Mouse (Mus musculus): ENCODE results near the gene Gstm3.
"Not testable (repeated sequence)": the region's sequence is repeated elsewhere in the genome, so short reads cannot be mapped to it uniquely, and the experiment has no call there.

Gene Gstm3

DNA sequence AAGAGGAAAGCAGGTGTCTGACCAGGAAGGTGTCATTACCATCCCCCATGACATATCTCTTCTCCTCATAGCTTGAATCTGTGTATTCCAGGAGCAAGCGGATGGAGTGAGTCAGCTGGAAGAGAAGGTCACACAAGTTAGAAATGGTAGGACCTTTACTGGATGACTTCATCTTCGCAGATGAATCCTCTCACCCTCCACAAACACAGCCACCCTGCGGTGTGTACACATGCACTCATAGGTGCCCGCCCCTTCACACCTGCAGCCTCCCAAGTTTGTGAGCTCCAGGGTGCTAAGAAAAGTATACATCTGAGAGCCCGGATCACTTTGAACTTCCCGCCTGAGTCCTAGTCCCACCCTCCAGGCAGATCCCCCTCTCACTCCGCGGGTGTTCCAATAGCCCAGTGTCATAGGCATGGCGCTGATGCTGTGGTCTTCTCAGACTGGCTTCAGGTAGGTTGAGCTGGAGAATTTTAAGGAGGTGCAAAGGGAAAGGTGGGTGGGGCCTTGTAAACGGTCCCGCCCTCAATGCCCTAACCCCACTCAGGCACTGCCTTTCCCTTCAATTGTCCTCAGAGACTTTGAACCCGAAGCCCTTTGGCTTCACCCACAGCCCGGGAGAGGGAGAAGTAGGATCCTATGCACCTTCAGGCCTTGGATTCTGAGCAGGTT lies at the start of gene Gstm3:
Gene Gstm3, minus strand, starts transcription at position 560 of the 672 bp plus-strand sequence.
- DNase-seq (ENCODE audit: low spot score in 2 of 2): no peak

DNA sequence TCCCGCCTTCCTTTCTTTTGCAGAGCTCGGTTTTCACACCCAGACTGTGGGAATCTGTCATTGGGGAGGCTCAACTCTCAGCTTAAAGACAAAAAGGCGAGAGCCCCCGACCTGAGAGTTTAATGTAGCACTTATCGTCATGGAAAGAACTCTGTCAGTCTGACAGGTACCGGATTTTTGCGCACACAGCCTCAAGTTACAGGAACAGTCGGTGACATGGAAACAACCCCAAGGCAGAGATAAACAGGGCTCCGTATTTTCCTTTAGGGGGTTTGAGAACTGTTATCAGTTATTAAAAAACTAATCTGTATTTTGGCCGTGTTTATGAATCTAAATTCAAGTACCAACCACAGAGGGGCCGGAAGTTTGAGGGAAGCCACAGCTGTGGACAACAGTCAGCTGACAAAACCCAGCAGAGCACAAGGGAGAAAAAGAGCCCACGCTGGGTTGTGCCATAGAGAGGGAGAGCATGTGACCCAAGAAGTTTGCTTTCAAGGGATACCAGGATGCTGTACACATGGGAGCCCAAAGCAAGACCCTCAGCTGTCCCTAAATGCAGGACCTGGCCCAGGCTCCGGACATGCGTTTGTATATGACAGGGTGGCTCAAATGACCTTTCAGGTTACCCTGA lies 49.2 kb upstream of the Gstm3 start:
- DNase-seq (ENCODE audit: low spot score in 2 of 2): no peak

DNA sequence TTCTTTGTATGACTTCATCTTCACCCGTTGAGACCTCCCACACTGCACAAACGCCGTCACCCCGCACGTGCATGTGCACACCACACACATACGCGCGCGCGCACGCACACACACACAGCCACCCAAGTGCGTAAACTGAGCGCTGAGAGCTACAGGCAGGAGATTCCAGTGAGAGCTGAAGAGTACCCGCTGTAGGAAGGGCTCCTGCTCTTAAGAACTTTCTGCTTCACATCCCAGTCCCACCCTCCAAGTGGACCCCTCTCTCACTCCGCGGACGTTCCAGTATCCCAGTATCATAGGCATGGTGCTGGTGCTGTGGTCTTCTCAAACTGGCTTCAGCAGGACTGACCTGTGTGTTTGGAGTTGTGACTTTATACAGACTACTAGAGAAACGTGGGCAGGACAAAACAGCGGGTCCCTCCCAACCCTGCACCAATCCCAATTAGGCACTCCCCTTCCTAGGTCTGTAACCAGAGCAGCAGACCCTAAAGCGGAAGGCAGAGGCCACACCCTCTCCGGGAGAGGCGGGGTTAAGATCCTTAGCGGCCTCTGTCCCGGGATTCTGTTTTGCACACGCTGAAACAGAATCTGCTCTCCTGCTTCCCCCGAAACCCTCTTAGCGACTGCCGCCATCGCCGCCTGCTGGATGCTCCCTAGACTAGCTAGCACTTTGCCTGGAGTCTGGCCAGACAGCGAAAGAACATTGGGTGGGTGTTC lies 48.5 kb upstream of the Gstm3 start, which contains the start of gene Gstm1:
Gene Gstm1, minus strand, starts transcription at position 501 of the 717 bp plus-strand sequence.
- DNase-seq (ENCODE audit: low spot score in 2 of 2): peak; percentile 78 to 95

DNA sequence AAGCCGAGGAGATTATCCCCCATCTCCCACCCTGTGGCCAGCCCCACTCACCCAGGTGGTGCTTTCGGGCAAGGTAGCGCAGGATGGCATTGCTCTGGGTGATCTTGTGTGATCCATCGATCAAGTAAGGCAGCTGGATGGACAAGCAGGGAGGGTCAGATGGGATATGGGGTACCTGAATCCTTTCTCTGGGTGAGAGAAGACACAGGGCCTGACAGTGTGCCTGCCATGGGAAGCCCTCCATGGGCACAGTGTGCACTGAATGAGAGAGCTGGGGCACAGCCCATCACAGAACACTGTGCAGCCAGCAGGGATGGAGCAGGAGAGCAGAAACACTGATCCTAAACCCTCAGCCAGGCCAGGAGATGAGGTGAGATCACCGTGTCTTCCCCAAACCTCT lies 47.4 kb upstream of the Gstm3 start:
- DNase-seq (ENCODE audit: low spot score in 2 of 2): not testable (repeated sequence)

DNA sequence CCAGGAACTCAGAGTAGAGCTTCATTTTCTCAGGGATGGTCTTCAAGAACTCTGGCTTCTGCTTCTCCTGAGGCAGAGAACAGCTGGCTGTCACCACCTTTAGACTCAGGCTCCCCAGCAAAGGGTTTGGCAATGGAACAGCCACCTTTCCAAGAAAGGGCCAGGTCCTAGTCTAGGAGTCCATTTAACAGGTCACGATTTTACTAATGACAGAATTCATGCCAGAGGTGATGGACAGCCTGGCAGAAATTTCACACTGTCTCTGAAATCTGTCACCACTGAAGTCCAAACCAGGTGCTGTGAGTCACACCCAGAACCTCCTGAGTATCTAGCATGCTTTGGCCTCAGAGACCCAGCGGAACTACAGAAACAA lies 45.9 kb upstream of the Gstm3 start:
- DNase-seq (ENCODE audit: low spot score in 2 of 2): no peak

DNA sequence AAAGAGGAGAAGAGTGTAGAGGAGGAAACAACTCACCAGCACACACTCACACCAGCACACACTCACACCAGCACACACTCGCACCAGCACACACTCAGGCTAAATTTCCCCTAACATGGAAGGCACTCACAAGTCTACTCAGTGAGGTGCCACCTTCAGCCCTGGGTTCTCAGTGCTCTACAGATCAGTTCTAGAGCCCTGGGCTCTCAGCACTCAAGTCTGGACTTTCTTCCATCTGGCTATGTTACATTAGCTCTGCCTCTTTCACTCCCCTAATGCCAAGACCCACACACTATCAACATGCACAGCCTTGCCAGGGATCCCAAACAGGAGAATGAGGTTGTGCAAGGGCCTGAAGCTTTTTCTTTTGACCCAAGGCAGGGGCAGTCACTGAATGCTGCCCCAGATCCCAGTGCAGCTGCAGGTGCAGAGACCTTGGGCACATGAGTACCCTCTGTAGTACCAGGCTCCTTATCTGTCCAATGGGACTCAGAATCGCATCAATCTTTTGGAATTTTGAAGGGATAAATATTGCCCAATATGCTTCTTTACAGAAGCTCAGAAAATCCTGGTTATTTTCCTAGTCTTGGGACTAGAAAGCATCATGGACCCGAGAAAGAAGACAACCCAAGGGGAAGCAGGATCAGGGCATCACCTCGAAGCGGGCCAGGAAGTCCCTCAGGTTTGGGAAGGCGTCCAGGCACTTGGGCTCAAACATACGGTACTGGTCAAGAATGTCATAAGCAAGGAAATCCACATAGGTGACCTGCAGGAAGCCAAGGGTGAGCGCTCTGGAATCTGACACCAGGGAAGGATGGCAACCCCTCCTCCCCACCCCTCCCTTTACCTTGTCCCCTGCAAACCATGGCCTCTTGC lies 45.3 kb upstream of the Gstm3 start:
- no peak for DNase-seq (ENCODE audit: low spot score in 2 of 2)

DNA sequence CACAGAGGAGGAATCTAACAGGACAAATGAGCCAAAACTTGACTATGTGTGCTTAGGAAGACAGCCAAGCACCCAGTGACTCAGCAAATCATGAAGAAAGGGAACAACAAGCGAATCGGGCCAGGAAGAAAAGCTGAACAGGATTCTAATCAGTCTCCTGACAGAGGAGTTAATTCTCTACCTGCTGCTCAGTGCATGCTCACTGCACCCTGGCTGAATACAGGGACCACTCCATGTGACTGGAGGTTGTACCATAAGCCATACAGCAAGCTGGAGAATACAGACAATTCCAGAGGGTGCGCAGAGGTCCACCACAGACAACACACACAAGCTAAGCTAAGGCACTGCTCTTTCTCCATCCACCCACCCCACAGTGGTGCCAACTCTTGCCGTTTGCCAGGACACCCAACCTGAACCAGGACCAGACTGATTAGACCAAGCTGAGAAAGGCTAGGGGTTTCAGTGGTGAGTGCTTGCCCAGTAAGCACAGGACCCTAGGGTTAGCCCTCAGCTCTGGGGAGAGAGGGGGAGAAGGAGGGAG lies 44.3 kb upstream of the Gstm3 start:
- DNase-seq (ENCODE audit: low spot score in 2 of 2): peak; percentile 36 to 81

DNA sequence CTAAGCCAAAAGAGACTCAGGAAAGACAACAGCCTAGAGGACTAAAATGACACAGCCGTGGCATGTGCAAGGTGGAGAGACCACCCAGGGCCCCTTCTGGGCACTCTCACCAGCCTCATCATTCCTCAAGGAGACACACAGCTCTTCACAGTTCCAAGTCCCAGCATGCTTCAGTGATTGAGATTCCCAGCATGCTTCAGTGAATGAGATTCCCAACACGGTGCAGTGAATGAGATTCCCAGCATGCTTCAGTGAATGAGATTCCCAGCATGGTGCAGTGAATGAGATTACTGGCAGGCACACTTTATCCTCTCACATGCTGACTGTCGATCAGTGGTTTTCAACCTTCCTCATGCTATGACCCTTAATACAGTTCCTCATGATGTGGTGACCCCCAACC lies 42.5 kb upstream of the Gstm3 start:
- DNase-seq (ENCODE audit: low spot score in 2 of 2): no peak

DNA sequence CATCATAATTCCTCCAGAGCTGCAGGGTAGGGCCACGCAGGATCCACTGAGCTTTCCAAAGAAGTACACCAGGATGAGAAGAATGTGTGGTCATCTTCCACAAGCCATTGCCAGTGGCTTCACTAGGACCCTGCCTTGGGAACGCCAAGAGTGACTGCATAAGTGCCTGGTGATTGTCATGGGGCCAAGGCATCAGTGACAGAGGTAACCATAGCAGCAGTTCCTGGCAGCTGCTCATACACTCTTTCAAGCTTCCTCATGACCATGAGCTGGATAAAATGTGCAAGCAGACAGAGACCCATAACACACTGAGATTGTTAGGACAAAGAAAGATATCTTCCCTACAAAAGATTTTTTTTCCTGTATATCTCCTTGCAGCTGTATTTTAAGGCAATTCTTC lies 41.2 kb upstream of the Gstm3 start:
- no peak for DNase-seq (ENCODE audit: low spot score in 2 of 2)

DNA sequence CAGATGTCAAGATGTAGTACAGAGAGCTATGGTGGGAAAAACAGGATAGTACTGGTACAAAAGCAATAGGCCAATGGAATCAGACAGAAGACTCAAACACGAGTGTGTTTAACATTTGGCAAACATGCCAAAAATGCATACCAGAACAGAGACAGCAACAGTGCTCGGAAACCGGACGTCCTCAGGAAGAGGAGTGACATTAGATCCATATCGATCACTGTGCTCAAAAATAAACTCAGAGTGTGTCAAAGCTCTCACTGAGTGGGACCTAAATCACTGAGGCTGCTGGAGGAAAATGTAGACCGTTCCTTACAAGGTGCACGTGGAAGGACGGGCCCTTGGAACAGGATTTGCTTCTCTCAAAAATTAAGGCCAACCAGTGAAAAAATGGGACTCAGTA lies 32.9 kb upstream of the Gstm3 start:
- DNase-seq (ENCODE audit: low spot score in 2 of 2): no peak

DNA sequence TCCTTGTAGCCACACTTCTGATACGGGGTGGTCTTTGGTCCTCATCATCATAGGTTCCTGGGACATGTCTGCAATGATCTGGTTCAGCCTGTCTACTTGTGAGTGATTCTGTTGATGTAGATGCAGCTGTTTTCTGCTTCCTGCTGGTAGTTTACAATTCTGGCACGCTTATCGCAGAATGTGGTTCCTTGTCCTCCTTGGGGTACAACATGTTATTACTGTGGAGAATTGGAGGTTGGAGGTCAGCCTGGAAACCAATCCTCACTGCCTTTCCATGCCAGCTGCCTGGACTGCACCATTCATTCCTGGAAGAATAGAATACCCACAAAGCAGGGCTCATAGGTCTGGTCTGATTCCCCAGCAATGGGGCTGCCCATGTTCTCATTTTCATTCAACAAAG lies 30.4 kb upstream of the Gstm3 start:
- DNase-seq (ENCODE audit: low spot score in 2 of 2): no peak

DNA sequence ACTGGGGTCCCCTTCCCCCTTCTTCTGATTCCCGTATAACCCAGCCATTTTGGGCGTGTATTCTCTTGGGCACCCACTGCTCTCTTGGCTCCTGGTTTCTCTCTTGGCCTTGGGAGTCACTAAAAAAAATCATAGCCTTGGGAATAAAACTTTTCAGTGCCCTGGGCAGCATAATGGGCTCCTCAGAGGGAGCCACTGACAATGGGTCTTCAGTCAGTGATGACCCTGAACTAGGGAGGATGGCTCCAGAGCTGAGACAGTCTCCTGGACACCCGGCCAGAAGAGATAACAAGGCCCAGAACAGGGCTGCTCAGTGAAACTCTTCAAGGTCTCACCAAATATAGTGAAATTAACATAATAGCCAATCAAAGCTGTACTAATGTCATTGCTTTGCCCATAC lies 29.5 kb upstream of the Gstm3 start:
- no peak for DNase-seq (ENCODE audit: low spot score in 2 of 2)

DNA sequence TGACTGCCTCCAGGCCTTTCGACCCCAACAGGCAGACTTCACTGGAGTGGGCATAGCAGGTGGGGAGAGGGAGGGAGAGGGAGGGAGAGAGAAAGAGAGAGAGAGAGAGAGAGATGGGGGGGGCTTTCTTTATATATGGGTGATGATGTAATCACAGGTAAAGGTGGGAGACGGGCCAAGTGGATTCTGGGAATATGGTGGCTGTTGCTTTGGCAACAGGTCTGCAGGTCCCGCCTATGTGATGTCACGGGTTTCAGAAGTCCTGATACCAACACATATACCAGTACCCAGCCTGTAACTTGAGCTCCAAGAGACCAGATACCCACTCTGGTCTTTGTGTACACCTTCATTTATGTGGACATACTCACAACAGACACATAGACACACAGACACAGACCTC lies 27.5 kb upstream of the Gstm3 start:
- no peak for DNase-seq (ENCODE audit: low spot score in 2 of 2)

DNA sequence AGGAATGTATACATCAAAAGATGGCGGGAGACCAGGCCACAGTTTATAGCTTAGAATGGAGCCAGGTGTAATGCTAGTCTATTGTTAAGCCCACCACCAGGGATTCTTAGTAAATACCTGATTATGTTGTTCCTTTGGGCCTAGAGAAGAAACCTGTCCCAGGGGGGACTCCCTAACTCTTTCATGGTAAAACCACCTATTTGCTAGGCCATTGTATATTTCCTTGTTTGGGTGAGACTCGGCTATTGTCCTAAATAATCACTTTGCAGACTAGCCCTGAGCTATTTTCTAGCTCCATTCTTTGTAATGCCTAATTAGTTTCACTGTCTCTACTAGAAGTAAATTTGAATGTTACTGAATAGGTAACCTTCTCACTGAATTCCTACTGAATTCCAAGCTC lies 26.9 kb upstream of the Gstm3 start:
- DNase-seq (ENCODE audit: low spot score in 2 of 2): not testable (repeated sequence)

DNA sequence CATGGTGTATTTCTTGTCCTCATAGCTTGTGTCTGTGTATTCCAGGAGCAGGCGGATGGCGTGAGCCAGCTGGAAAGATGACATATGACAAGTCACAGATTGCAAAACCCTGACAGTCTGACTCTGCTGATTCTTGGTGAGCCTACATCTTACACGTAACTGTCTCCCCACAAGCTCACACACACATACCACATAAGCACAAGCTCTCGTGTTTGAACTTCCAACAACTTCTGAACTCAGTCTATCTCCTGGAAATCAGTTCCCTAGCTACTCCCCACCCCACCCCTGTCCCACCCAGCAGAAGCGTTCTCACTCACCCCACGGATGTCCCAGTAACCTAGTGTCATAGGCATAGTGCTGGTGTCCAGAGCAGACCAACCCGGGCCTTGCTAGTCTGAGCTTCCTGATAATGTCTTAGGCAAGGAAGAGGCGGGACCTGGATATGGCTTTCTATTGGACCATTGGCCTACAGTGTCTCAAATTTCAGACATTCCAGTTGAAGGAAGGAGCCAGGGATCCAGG lies 17.0 kb upstream of the Gstm3 start, which contains the start of gene Gstm2:
Gene Gstm2, minus strand, starts transcription at position 413 of the 522 bp plus-strand sequence.
- no peak for DNase-seq (ENCODE audit: low spot score in 2 of 2)

DNA sequence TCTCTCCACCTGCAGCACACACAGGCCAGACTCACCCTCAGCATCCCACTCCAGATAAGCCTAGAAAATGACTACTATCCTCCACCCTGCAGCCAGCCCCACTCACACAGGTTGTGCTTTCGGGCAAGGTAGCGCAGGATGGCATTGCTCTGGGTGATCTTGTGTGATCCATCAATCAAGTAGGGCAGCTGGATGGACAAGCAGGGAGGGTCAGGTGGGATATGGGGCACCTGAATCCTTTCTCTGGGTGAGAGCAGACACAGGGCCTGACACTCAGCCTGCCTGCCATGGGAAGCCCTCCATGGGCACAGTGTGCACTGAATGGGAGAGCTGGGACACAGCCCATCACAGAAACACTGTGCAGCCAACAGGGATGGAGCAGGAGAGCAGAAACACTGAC lies 16.1 kb upstream of the Gstm3 start:
- not testable (repeated sequence) for DNase-seq (ENCODE audit: low spot score in 2 of 2)

DNA sequence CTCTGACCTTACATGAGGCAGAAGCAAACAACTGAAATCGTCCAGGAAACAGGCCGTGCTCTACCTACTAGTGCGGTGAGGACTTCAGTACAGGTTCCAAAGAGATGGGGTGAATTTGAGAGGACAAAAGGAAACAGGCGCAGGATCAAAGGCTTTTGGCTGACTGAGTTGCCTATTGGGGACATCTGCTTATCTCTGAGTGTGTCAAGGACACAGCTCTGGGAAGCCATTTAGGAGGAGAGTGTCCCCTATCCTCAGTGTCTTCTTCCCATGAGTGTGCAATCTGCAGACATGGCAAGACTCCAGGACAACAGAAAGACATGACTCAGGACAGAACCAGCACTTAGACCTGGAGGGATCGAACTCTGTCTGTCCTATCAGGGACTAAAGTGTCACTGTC lies 15.4 kb upstream of the Gstm3 start:
- DNase-seq (ENCODE audit: low spot score in 2 of 2): no peak

DNA sequence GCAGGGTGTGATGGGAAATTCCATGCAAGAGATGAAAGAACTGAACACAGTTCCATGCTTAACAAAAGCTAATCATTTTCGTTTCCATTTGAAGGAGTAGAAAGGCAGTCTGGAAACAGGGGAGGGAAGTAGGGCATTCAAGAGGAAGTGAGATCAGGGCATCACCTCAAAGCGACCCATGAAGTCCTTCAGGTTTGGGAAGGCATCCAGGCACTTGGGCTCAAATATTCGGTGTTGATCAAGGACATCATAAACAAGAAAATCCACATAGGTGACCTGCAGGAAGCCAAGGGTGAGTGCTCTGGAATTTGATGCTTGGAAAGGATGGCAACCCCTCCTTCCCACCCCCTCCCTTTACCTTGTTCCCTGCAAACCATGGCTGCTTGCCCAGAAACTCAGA lies 14.7 kb upstream of the Gstm3 start:
- DNase-seq (ENCODE audit: low spot score in 2 of 2): no peak

DNA sequence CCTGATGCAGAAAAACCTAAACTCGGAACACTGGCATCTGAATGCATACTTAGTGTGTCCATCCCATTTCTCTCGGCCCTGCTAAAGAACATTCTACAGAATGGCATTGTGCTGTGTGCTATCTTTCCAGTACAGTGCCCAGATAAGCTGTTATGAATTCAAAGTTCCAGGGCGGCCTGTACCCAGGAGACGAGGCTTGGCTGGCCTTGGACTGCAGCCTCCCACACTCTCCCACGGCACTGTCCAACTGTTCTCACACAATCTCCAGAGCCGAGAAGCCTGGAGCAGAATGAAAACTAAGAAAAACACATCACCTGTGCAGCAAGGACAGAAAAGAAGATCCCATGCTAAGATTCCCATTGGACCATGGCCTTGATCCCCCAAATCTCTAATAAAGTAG lies 13.6 kb upstream of the Gstm3 start:
- DNase-seq (ENCODE audit: low spot score in 2 of 2): no peak

DNA sequence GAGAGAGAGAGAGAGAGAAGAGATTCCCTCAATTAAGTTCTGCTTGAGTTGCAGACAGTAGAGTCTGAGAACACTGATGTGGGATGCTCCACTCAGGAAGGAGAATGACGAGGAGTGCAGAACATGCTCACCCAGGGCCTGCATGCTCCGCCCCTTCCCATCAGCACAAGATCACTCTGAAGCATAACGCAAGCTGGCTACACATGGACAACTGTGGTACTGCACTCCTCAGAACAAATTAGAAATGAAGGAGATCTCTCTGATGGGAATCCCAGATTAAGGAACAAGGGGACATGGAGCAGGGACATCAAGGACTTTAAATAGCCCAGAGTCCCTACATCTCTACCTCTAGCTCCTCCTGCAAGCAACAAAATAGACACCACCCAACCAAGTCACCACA lies 12.2 kb upstream of the Gstm3 start:
- DNase-seq (ENCODE audit: low spot score in 2 of 2): no peak

DNA sequence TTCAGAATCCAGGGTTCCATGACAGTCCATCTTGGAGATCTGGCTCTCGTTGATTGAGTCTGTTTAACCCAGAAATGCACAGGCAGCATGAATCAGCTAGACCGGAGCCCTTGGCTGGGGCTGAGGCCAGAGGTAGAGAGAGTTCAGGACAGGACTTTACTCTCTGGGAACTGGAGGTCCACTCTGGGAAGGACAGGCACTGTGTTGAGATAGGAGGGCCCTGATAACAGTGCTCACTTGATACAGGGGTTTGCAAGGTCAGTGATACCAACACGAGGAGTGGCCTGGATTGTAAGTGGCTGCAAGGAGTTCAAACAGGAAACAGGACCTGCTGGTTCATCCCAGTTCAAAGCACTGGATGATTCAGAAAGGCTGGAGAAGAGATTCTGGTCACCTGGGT lies 8.6 kb upstream of the Gstm3 start:
- no peak for DNase-seq (ENCODE audit: low spot score in 2 of 2)

DNA sequence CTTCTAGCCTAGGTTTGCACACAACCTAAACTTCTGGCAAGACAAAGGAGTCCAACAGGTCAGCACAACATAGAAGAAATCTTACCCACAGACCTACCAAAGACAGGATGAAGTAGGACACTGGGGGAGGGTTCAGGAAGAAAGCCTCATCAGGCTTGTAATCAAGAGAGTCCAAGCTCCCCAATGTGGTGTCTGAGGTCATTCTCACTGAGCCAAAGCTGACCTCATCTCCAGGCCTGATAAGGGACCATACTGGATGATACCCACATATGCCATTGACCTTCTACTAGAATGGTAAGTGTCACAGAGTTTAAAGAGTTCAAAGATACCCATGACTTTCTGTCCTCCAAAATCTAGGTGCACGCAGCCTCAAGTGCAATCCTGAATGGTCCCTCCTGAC lies 5.2 kb upstream of the Gstm3 start:
- no peak for DNase-seq (ENCODE audit: low spot score in 2 of 2)

Measured in left cerebral cortex, adult 9 months (tissue).